Mouse (Mus musculus): ENCODE data around the gene Pten.
A peak's percentile ranks its signal among the peaks of the same experiment; 100 is the strongest.
"Not testable (repeated sequence)": the region's sequence is repeated elsewhere in the genome, so short reads cannot be mapped to it uniquely, and the experiment has no call there.

The Pten gene

GRCm38 (mm10) chr19:32755104-32755791, 2.0 kb upstream of the Pten start:
- peak; percentile 43 to 78 for DNase-seq

DNA sequence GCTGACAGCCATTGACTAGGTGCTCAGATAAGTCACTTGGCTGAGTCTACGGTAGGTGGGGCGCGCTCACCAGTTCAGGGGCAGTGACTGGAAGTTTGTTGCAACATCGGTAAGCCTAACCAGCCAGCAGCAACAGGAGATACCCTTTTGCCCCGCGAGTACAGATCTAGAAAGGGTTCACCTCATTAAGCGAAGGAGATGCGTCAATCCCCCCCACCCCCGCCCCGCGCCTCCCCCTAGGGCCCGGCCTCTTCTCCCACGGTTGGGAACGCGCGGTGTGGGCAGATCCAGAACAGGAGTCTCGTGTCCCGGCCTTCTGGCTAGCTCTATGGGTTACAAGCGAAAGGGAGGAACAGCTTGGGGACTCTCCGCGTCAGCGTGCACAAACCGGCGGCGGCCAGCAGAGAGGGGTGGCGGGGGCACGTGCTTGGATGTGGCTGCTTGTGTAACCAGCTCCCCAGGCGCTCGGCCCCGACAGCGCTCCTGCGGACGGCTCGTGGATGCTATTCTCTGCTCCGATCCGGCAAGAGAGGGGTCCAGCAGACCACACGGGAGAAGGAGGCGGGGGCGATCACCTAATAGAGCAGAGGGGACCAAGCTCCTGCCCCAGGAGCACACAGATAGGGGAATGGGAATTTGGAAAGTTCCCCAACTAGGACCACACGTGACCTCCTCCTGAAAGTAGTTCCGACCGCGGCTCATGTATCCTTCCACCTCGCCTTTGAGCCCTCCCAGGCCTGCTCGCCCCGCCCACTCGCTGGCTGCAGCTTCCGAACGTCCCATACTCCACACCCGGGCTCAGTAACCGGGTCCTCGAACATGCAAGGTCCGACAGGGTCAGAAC, 1.3 kb upstream of the Pten start:
- DNase-seq: peak; percentile 99

DNA sequence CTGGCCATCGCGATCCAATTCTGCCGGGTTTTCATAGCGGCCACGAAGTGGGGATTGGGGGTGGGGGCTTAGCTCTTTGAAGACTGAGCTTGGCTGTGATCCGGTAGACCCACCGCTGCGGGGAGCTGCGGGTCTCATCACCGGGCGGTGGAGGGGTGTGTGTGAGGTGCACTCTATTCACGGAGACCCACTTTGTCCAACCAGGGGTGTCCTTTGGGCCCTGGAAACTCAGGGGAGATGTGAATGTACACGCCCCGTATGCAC, 729 bp upstream of the Pten start:
- DNase-seq: no peak

GRCm38 (mm10) chr19:32757831-32758792, 815 bp downstream of the Pten start:
- peak; percentile 78 to 81 for DNase-seq

DNA sequence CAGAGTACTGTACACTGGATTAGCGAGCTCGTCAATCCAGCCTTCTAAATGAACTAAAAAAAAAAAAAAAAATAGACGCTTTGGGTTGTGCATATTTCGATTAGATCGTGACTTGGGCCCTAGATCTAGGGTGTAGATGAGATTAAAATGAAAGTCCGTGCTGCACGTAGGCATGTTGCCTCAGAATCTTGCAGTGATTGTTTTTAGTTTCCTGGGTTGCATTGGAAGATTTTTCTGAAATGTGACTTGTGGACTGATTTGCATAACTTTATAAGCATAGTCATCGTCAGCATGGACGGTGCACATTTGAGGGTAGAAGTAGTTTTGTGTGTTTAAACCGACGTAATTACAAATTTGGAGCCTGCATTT, 1.5 kb downstream of the Pten start:
- peak in 1 of 2 experiments; percentile 12 for DNase-seq

- peak in 1 of 2 experiments; percentile 17 for DNase-seq
Observed at GRCm38 (mm10) chr19:32759357-32760024, 2.2 kb downstream of the Pten start.

GRCm38 (mm10) chr19:32760499-32760898, 3.2 kb downstream of the Pten start:
- DNase-seq: no peak

DNA sequence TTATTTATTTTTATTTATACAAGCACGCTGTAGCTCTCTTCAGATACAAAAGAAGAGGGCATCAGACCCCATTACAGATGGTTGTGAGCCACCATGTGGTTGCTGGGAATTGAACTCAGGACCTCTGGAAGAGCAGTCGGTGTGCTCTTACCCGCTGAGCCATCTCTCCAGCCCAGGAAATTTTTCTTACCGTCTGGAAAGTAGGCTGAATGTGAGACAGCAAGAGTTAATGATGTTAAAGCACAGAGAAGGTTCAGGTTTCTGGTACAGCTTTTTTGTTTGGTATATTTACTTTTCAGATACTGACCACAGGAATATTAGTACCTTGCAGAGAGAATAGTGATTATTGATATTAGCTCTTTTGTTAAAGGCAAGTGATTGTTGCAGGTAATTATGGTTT, 3.9 kb downstream of the Pten start:
- DNase-seq: no peak

- DNase-seq: no peak
Observed at GRCm38 (mm10) chr19:32762493-32762892, 5.2 kb downstream of the Pten start.

DNA sequence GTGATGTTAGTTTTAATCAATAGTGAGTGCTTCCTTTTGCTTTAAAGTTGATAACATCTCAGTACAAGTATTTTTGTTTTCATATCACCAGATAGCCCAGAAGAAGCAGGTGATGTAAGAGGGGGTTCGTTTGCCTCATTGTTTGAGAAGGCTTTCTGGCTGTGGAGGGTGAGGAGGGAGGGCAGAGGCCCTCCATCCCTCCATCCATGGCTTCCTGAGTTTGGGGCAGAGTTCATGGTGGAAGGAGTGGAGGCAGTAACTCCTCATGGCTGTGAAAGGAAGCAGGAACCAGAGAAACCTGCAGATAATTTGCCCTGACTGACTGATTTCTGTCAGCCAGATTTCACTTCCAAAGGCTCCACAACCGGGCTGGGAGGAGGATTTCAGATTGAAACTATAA, 21.1 kb downstream of the Pten start:
- no peak for DNase-seq

GRCm38 (mm10) chr19:32779131-32779530, 21.8 kb downstream of the Pten start:
- DNase-seq: no peak

DNA sequence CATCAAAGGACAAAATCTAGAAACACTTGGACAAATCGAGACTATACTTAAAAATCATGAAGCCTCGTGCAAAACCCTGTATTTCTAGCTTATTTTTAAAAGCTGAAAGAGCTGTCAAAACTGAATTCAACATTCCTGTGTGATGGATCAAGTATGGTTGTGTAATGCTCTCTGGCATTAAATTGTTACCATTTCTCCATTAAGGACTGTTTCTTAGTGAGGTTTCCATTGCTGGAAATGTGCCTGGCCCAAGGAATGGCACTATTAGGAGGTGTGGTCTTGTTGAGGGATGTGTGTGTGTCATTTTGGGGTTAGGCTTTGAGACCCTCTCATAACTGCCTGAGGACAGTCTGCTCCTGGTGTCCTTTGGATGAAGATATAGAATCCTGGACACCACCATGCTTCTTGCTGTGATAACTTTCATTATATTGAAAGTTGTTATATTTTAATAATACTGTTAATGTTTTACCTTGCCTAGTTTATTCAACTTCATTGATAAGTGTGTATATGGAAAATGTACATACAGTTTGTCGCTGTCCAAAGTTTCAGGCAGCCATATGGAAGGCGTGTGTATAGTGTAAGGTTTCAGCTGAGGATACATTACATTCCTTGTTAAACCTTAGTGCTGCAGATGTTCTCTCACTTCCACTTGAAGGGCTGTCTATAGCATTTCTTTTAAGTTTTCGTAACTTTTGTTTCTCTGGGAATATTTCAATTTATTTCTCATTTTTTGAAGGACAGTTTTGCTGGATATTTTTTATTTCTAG, 24.2 kb downstream of the Pten start:
- no peak for DNase-seq

DNA sequence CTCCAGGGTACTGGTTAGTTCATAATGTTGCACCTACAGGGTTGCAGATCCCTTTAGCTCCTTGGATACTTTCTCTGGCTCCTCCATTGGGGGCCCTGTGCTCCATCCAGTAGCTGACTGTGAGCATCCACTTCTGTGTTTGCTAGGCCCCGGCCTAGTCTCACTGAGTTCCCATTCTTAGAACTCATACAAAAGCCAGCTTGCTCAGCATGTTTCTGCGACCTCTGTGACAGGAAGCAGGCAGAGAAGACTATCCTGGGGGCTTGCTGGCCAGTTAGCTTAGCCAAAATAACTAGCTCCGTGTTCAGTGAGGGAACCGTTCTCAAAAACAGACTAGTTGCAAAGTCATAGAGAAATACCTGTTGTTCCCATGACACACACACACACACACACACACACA, 30.1 kb downstream of the Pten start:
- peak in 1 of 2 experiments; percentile 10 for DNase-seq

GRCm38 (mm10) chr19:32788016-32788415, 30.7 kb downstream of the Pten start:
- DNase-seq: not testable (repeated sequence)

DNA sequence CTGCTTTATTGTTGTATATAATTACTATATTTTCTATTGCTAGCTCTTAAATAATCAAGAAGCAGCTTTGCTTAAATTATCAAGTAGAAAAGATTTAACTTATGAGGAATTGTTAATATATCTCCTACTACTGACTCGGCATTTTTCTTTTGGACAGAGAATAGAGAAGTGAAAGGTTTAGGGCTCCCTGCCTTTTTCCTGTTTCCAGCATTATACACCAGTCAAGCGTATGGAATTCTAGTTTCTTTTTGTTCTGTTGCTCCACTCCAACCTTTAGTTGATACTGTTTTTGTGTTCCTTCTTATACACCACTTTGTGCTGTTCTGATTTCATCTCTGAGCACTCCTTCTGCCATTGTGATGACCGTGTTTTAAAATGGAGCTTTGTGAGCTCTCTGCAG, 32.2 kb downstream of the Pten start:
- DNase-seq: no peak

GRCm38 (mm10) chr19:32792610-32793009, 35.3 kb downstream of the Pten start:
- peak; percentile 89 to 91 for DNase-seq

DNA sequence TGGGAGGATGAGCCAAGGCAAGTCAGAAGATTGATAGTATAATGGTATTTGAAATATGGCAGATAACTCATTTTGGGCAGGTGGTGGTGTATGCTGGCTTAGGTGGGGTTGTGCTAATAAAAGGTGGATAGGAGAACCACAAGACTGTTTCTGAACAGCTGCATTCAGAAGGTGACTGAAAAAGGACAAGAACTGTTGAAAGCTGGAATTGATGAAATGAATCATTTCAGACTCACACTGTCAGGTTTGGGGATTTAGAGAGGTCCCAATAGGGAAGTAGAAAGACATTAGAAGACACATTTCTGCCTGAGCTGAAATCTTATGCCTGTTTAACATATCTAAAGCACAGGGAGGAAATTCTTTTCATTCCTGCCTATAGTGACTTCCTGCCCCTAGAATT, 36.6 kb downstream of the Pten start:
- DNase-seq: no peak

GRCm38 (mm10) chr19:32800557-32800956, 43.3 kb downstream of the Pten start:
- DNase-seq: no peak

DNA sequence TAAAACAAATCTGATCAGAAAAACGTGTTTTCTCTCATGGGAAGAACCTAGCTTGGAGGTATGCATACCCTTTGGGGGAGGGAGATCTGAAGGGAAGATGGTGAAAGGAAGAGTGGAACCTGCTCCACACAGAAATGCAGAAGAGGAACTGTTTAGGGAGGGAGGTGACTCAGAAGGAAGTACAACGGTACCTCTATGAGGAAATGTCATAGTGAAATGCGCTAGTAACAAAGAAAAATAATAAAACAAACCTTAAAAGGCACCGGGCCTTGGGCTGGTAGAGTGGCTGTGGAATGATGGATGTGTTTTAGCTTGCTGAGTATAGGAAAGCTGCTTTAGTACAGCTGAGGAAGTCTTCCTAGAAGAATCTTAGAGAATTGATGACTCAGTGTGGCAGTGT, 47.4 kb downstream of the Pten start:
- DNase-seq: no peak

DNA sequence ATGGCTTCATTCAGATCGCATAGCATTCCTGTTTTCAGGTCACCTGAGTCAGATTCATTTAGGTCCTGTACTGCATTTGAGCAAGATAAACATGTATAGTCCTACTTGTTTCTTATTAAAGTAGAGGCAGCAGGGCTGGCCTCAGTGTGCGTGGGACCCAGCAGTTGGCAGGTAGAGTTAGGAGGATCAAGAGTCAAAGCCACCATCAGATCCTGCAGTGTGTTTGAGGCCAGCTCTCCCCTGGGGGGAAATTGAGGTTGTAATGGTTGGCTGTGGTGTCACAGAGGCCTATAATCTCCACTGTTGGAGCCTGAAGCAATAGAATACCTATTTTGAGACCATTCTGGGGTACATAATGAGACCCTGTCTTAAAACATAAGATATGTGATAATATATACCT, 50.3 kb downstream of the Pten start:
- no peak for DNase-seq

- no peak for DNase-seq
Observed at GRCm38 (mm10) chr19:32808690-32809089, 51.4 kb downstream of the Pten start.

- no peak for DNase-seq
Observed at GRCm38 (mm10) chr19:32809117-32809516, 51.8 kb downstream of the Pten start.

Measured in cerebellum, postnatal 10 days (tissue).